Mouse (Mus musculus) granulocyte monocyte progenitor cell, adult 5-6 weeks (primary cell): ENCODE measurements around the gene Tnc. TPM values are rescaled to one million over a fixed set of nuclear protein-coding genes. Genes with fewer than 3 reads are reported as not detected.

Source experiments
- ATAC-seq: replicated peaks from 2 replicates; pipeline ENCODE4 v1.8.0; 2016; ENCODE audit warnings: mild to moderate bottlenecking, moderate TSS enrichment, inconsistent platforms; ENCODE audit not compliant: poor library complexity, severe bottlenecking
- total RNA-seq, 2 experiments: library from RNA; stranded (forward) in 1 of 2; stranded (reverse) in 1 of 2; fragments of 200-712, 200-1000 nt in 1 of 2; fragments of >200 nt in 1 of 2; fragmentation: Nextera tagmentation in 1 of 2; gene quantifications; 2 replicates each; pipeline ENCODE4 v1.2.3; 2014 to 2017

Tnc gene
- total RNA-seq, 2 experiments from 2014 or later: not detected

- ATAC-seq: no peak
Measured at GRCm38 (mm10) chr4:64029486-64029885, 17.3 kb downstream of the Tnc start.

GRCm38 (mm10) chr4:64025591-64025990, 21.2 kb downstream of the Tnc start:
- ATAC-seq: no peak

- no peak for ATAC-seq
Measured at GRCm38 (mm10) chr4:64024041-64024779, 22.6 kb downstream of the Tnc start.

- no peak for ATAC-seq
Measured at GRCm38 (mm10) chr4:64020930-64021589, 25.8 kb downstream of the Tnc start.

GRCm38 (mm10) chr4:64020151-64020550, 26.7 kb downstream of the Tnc start:
- no peak for ATAC-seq

- ATAC-seq: no peak
Measured at GRCm38 (mm10) chr4:64011308-64011707, 35.5 kb downstream of the Tnc start.

- ATAC-seq: peak; percentile 42; the same call in 1 of the 2 replicates
Measured at GRCm38 (mm10) chr4:64009936-64010335, 36.9 kb downstream of the Tnc start.

GRCm38 (mm10) chr4:64005198-64005597, 41.6 kb downstream of the Tnc start:
- ATAC-seq: no peak

GRCm38 (mm10) chr4:64003677-64004076, 43.1 kb downstream of the Tnc start:
- no peak for ATAC-seq

GRCm38 (mm10) chr4:64002168-64002567, 44.6 kb downstream of the Tnc start:
- no peak for ATAC-seq

- no peak for ATAC-seq
Measured at GRCm38 (mm10) chr4:64000788-64001187, 46.0 kb downstream of the Tnc start.

GRCm38 (mm10) chr4:64000293-64000692, 46.5 kb downstream of the Tnc start:
- ATAC-seq: no peak

- no peak for ATAC-seq
Measured at GRCm38 (mm10) chr4:63993462-63994113, 53.2 kb downstream of the Tnc start.

GRCm38 (mm10) chr4:63990216-63990615, 56.6 kb downstream of the Tnc start:
- ATAC-seq: no peak

- ATAC-seq: peak; percentile 65
Measured at GRCm38 (mm10) chr4:63988090-63988489, 58.7 kb downstream of the Tnc start.

GRCm38 (mm10) chr4:63986576-63986975, 60.2 kb downstream of the Tnc start:
- no peak for ATAC-seq

GRCm38 (mm10) chr4:63983098-63983445, 63.7 kb downstream of the Tnc start:
- ATAC-seq: no peak

- ATAC-seq: no peak
Measured at GRCm38 (mm10) chr4:63982425-63983097, 64.3 kb downstream of the Tnc start.

- ATAC-seq: no peak
Measured at GRCm38 (mm10) chr4:63980211-63980794, 66.5 kb downstream of the Tnc start.

- no peak for ATAC-seq
Measured at GRCm38 (mm10) chr4:63979635-63980034, 67.2 kb downstream of the Tnc start.

- no peak for ATAC-seq
Measured at GRCm38 (mm10) chr4:63972536-63972935, 74.3 kb downstream of the Tnc start.
